Mouse (Mus musculus): ENCODE measurements at regions not wholly inside any gene's neighbourhood (a gene's known extent, or its start where the extent isn't known, plus 50 kb on each side); places are given as distances from the start of the nearest gene placed in this dataset.

DNA sequence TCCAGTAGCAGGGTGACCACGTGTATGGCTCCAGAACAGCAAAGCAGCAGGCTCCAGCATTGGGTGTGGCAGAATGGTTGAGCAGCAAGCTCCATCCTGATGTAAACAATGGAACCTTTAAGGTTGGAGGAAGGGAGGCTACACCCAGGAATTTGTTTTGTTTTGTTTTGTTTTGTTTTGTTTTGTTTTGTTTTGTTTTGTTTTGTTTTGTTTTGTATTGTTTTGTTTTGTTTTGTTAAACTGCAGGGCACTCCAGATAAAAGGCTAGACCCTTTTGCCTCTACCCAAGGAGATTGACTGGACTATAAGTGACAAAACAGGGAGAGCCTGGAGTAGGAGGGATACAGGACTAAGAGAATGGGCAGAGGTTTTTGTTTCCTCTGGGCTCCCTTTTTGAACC is 647.5 kb downstream of the Kcnj3 start:
- Histone ChIP-seq H3K36me3 (ENCODE audit: inconsistent target) (no peaks in the 10 kb centered on the region), H3K79me2 (ENCODE audit: inconsistent target) (no peaks in the 10 kb centered on the region), H3K4me3 (ENCODE audit: inconsistent target) (no peak overlapping the region), H3K27ac (no peak overlapping the region)
- WGBS (ENCODE audit: missing documents): 31% methylated on average over 1 of the region's 1 CpGs

DNA sequence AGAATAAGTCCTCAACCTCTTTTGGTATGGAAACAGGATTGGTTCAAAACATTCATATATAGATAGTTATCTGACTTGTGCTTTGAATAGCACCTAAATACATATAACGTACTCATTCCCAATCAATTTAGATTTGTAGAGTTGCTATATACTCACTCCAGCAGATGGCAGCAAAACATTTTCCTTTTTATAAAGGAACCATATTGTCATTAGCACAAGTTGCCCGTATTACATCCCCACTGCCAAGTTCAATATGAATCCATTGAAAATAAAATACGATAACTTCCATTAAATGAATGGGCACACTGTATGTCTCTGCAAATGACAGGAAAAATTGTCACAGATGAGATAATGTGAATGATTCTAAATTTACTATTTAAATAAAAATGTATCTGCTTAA is 673.8 kb downstream of the Kcnj3 start:
- no peaks in the 10 kb centered on the region for H3K79me2 ChIP-seq (ENCODE audit: inconsistent target)
- WGBS (ENCODE audit: missing documents): 51% methylated on average over 3 of the region's 3 CpGs

GRCm38 (mm10) chr2:56109975-56110374 is 674.2 kb downstream of the Kcnj3 start:
- 71% methylated on average over 6 of the region's 6 CpGs for WGBS (ENCODE audit: missing documents)
- H3K4me3 ChIP-seq (ENCODE audit: inconsistent target): no peak overlapping the region
- no peaks in the 10 kb centered on the region for H3K79me2 ChIP-seq (ENCODE audit: inconsistent target)
- no peak overlapping the region for H3K27ac ChIP-seq
- no peaks in the 10 kb centered on the region for H3K36me3 ChIP-seq (ENCODE audit: inconsistent target)

More for the DNA sequence above, 673.8 kb downstream of the Kcnj3 start:
- Histone ChIP-seq H3K27ac (no peak overlapping the region), H3K4me3 (ENCODE audit: inconsistent target) (no peak overlapping the region), H3K36me3 (ENCODE audit: inconsistent target) (no peaks in the 10 kb centered on the region)

DNA sequence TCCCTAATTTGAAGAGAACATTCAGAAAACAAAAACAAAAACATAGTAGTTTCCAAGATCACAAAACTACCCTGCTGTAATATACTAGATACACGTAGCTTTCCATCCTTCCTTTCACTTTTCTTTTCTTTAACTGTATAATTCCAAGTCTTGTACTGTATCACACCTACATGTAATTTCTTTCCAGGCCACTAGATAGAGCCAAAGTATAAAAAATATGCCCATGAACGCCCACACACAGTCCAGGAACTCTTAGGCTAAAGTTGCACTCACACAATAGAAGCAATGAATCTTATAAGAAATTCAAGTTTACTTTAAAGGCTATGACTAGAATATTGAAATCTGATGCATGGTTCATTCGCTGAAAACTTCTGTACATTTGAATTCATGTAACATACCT is 678.7 kb downstream of the Kcnj3 start:
- Histone ChIP-seq H3K4me3 (ENCODE audit: inconsistent target) (no peak overlapping the region), H3K27ac (no peak overlapping the region), H3K36me3 (ENCODE audit: inconsistent target) (no peaks in the 10 kb centered on the region), H3K79me2 (ENCODE audit: inconsistent target) (no peaks in the 10 kb centered on the region)
- 5% methylated on average over 3 of the region's 3 CpGs for WGBS (ENCODE audit: missing documents)

DNA sequence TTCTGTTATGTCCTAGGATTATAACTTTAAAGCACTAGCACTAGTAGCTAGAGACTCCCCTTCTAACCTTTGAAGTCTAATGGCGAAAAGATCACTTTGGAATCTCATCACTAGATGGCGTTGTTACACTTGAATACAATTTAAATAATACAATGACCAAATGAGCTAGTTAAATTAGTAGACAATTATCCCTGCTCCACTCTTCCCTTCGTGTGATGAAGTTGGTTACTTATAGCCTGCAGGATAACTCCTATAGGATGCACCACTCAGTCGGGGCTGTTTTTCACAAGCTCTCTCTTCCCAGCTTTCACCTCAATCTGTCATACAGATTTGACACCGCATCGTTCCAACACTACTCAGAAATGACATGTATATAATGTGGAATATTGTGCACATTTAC is 683.6 kb downstream of the Kcnj3 start:
- no peak overlapping the region for H3K27ac ChIP-seq
- no peak overlapping the region for H3K4me3 ChIP-seq (ENCODE audit: inconsistent target)
- no peaks in the 10 kb centered on the region for H3K79me2 ChIP-seq (ENCODE audit: inconsistent target)
- no peaks in the 10 kb centered on the region for H3K36me3 ChIP-seq (ENCODE audit: inconsistent target)
- 30% methylated on average over 6 of the region's 6 CpGs for WGBS (ENCODE audit: missing documents)

GRCm38 (mm10) chr2:56147107-56147615 is 711.4 kb downstream of the Kcnj3 start:
- no peaks in the 10 kb centered on the region for H3K36me3 ChIP-seq (ENCODE audit: inconsistent target)
- H3K79me2 ChIP-seq (ENCODE audit: inconsistent target): no peaks in the 10 kb centered on the region
- no peak overlapping the region for H3K27ac ChIP-seq
- H3K4me3 ChIP-seq (ENCODE audit: inconsistent target): no peak overlapping the region
- 87% methylated on average over 6 of the region's 6 CpGs for WGBS (ENCODE audit: missing documents)

DNA sequence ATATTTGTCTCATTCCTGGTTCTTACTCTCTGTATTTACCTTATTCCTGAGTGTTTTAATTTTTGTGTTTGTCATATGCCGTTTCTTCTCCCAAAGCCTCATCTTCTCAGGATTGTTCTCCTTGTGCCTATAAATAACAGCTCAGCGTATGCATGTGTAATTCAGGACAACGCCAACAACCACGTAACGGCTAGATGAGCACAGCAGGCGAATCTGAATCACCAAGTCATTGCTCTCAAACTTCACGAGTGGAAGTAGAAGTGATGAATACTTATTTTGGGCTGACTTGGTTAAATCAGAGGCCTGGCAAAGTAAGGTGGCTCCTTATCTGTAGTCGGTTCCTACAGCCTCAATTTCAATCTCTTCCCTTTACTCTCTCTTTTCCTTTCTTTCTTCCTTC is 760.7 kb downstream of the Kcnj3 start:
- Histone ChIP-seq H3K27ac (no peak overlapping the region), H3K79me2 (ENCODE audit: inconsistent target) (no peaks in the 10 kb centered on the region), H3K4me3 (ENCODE audit: inconsistent target) (no peak overlapping the region), H3K36me3 (ENCODE audit: inconsistent target) (no peaks in the 10 kb centered on the region)
- 86% methylated on average over 8 of the region's 8 CpGs for WGBS (ENCODE audit: missing documents)

DNA sequence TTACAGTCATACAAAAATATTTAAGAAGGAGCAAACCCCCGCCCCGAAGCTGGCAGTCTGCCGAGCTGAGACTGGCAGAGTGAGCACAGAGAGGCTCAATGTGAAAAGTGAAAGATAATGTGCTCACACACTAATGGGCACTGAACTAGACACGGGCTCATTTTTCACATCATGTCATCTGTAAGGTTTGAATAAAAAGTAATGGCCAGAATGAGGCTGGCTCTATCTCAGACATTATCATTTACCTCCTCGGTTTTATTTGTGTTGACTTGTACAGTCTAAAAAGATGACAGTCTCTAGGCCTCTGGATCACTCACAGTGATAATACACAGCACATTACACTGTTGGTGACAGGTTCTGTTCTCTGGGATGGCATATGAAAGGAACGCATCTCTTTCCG is 791.7 kb downstream of the Kcnj3 start:
- 85% methylated on average over 7 of the region's 7 CpGs for WGBS (ENCODE audit: missing documents)
- Histone ChIP-seq H3K4me3 (ENCODE audit: inconsistent target) (no peak overlapping the region), H3K79me2 (ENCODE audit: inconsistent target) (no peaks in the 10 kb centered on the region), H3K27ac (no peak overlapping the region), H3K36me3 (ENCODE audit: inconsistent target) (no peaks in the 10 kb centered on the region)

- WGBS (ENCODE audit: missing documents): 71% methylated on average over 1 of the region's 1 CpGs
- no peaks in the 10 kb centered on the region for H3K36me3 ChIP-seq (ENCODE audit: inconsistent target)
- no peak overlapping the region for H3K4me3 ChIP-seq (ENCODE audit: inconsistent target)
- H3K79me2 ChIP-seq (ENCODE audit: inconsistent target): no peaks in the 10 kb centered on the region
- no peak overlapping the region for H3K27ac ChIP-seq
These were observed 797.3 kb downstream of the Kcnj3 start for GRCm38 (mm10) chr2:56233042-56233441.

DNA sequence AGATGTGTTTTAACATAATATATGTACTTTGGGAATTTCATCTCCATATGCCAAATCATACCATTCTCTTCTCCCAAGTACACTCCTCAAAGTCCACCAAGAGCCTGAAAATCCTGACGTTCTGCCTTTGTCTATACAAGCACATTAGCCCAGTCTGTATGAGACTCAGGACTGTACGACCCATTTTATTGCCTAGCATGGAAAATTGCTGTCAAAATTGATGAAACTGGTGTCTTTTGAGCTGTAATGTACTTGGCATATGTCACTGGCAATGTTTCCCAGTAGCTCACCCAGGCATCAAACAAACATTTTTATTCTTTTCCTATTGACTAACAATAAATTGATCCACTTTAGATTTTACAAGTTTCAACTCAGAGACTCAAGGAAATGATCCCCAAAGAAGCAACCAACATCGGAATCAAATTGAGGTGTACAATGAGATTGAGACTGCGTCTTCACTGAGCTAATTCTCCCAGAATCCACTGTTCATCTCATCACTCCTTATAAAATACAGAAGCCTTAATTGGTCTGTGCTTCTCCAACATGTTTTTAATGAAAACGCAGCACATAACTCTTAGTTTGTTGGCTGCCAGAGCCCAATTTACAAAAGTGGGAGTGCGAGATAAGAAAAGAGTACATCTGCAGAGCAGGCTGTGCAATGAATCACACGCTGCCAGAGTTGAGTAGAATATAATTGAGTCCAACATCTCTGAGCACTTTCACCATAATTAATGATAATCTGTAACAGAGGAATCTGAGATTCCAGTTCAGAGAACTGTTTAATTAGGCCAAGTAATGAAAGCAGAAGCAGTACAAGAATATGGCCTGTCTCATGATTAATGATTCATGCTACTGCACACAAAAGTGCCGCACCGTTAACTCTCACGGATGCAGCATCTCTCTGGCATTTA is 821.5 kb downstream of the Kcnj3 start:
- no peaks in the 10 kb centered on the region for H3K79me2 ChIP-seq (ENCODE audit: inconsistent target)
- H3K27ac ChIP-seq: no peak overlapping the region
- 87% methylated on average over 10 of the region's 10 CpGs for WGBS (ENCODE audit: missing documents)
- no peak overlapping the region for H3K4me3 ChIP-seq (ENCODE audit: inconsistent target)
- H3K36me3 ChIP-seq (ENCODE audit: inconsistent target): no peaks in the 10 kb centered on the region

GRCm38 (mm10) chr2:56304920-56305319 is 818.9 kb downstream of the Nr4a2 start:
- H3K36me3 ChIP-seq (ENCODE audit: inconsistent target): no peaks in the 10 kb centered on the region
- H3K27ac ChIP-seq: peak overlapping the region; percentile 32; the same call in 1 of the 2 replicates
- no peak overlapping the region for H3K4me3 ChIP-seq (ENCODE audit: inconsistent target)
- no peaks in the 10 kb centered on the region for H3K79me2 ChIP-seq (ENCODE audit: inconsistent target)
- WGBS (ENCODE audit: missing documents): 0% methylated on average over 1 of the region's 2 CpGs

GRCm38 (mm10) chr2:56321692-56322091 is 802.1 kb downstream of the Nr4a2 start:
- H3K4me3 ChIP-seq (ENCODE audit: inconsistent target): no peak overlapping the region
- no peaks in the 10 kb centered on the region for H3K79me2 ChIP-seq (ENCODE audit: inconsistent target)
- H3K27ac ChIP-seq: no peak overlapping the region
- WGBS (ENCODE audit: missing documents): 83% methylated on average over 4 of the region's 7 CpGs
- H3K36me3 ChIP-seq (ENCODE audit: inconsistent target): no peaks in the 10 kb centered on the region

DNA sequence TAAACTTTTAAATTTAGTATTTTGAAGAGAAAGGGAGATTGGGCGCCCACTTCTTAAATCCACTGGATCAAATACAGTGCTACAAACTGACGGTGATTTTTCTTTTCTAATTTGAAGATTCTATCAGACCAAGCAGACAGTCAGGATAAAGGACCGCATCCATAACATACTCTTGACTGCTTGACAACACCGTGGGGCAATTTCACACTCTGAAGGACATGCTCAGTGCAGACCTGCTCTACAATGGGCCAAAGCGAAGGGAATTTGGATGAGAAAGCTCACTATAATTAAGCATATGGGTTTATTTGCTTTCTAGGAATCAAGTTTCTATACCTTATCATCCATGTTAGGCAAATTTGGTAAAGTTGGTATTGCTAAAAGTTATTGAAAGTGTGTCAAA is 801.3 kb downstream of the Nr4a2 start:
- no peak overlapping the region for H3K27ac ChIP-seq
- H3K79me2 ChIP-seq (ENCODE audit: inconsistent target): no peaks in the 10 kb centered on the region
- no peaks in the 10 kb centered on the region for H3K36me3 ChIP-seq (ENCODE audit: inconsistent target)
- WGBS (ENCODE audit: missing documents): 93% methylated on average over 5 of the region's 5 CpGs
- H3K4me3 ChIP-seq (ENCODE audit: inconsistent target): no peak overlapping the region

- Histone ChIP-seq H3K27ac (no peak overlapping the region), H3K4me3 (ENCODE audit: inconsistent target) (no peak overlapping the region), H3K79me2 (ENCODE audit: inconsistent target) (no peaks in the 10 kb centered on the region), H3K36me3 (ENCODE audit: inconsistent target) (no peaks in the 10 kb centered on the region)
- 86% methylated on average over 7 of the region's 7 CpGs for WGBS (ENCODE audit: missing documents)
These were observed 787.8 kb downstream of the Nr4a2 start for GRCm38 (mm10) chr2:56335974-56336373.

DNA sequence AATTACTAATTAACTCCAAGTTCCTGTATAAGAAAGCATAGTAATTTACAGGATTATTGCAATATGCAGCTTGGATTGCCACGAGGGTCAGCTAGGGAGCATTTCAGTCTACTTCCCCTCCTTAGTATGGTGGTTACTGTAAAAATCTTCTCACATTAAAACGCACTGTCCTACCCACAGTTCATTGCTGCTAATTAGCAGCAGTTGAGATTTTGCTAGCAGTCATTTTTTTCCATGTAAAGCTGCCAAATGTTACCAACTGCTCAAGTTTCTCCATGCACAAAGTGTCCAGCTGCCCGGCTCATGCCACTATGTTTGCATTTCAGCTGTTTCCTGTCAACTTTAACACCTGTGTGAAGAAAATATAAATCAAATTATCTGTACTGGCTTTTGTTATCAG is 759.7 kb downstream of the Nr4a2 start:
- Histone ChIP-seq H3K79me2 (ENCODE audit: inconsistent target) (no peaks in the 10 kb centered on the region), H3K27ac (no peak overlapping the region), H3K36me3 (ENCODE audit: inconsistent target) (no peaks in the 10 kb centered on the region), H3K4me3 (ENCODE audit: inconsistent target) (no peak overlapping the region)
- whole genome bisulfite sequencing (ENCODE audit: missing documents): 73% methylated on average over 3 of the region's 3 CpGs
